Mouse (Mus musculus) right cerebral cortex, postnatal 10 days (tissue): ENCODE data around the gene Pelp1.
"Not testable (repeated sequence)": the region's sequence is repeated elsewhere in the genome, so short reads cannot be mapped to it uniquely, and the experiment has no call there.

Experiments
- DNase-seq, 2 experiments: peaks; one replicate each; pipeline ENCODE4 v3.0.0; 2021; ENCODE audit warnings: low spot score in 2 of 2

The Pelp1 gene

DNA sequence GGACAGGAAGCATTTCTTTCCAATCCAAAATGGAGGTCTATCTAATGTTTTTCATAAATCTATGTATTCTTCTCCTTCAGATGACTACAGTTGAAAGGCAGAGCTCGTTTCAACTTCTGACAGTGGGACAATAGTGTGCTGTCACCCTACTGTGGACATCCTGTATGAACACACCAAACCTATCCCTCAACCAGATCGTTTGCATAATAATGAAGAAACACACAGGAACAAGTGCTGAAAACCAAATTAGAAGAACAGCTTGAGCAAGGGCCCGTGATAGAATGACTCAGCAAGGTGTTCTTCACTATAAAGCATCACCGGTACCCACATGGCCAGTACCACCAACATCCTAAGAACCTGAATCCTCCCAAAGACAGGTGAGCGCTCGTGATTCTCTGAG, 16.8 kb upstream of the Pelp1 start:
- DNase-seq = not testable (repeated sequence)

DNA sequence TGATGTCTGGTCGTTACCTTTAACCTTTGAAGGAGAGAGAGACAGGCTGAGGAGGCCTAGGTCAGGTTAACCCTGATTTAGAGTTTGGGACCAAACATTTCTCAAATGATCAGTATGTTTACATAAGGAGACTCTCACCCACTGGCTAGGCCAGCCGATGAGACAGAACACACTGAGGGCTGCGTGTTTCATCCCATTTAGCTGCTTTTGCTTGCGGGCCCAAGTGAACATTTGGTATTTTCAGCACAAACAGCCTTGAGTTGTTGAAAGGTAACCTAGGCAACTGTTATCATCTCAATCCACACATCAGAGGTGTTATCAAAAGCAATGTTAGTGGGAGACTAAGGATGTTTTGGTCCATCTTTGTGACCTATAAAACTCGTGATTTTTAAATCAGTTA, 9.7 kb upstream of the Pelp1 start:
- no peak for DNase-seq

DNA sequence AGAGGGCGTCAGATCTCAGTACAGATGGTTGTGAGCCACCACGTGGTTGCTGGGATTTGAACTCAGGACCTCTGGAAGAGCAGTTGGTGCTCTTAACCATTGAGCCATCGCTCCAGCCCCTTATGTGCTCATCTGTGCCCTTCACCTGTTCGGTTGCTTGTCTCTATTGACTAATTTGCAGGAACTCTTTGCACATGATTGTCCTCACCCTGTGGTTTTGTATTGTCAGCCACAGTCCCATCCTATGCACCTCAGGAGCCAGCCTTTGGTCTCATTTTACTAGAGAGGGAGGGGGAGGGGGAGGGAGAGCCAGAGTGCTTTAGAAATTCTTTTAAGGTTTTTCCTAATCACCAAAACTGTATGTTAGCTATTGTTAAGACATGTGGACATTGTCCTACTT, 8.4 kb upstream of the Pelp1 start:
- no peak for DNase-seq

DNA sequence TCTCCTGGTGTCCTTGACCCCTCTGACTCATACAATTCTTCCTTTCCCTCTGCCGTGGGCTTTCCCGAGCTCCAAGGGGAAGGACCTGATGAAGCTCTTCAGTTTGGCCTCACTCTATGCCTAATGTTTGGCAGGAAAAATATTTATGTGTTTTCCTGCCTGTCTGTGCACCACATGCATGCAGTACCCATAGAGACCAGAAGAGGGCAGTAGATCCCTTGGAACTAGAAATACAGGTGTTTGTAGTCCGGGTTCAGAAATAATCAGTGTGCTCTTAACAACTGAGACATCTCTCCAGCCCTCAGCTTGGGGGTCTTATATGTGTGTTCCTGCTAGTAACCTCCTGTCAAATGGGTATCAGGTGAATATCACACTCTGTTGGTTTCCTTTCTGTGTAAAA, 4.1 kb upstream of the Pelp1 start:
- peak; percentile 69 to 82 for DNase-seq

DNA sequence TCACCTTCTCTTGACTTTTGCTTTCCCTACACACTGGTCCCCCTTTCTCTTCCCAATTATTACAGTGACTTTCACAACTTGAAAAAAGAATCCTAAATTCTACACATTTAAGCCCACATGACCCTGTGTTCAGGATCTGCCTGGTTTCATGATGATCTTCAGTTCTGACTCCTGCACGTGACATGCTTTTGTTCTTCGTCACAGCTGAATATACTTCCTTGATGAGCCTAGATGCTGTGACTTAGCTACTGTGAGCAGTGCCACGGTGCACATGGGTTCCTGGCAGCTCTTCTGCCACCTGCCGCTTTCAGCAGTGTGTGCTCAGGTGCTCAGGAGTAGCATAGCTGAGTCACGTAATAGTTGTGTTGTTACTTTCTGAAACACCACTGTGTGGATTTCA, 2.8 kb upstream of the Pelp1 start:
- no peak for DNase-seq

DNA sequence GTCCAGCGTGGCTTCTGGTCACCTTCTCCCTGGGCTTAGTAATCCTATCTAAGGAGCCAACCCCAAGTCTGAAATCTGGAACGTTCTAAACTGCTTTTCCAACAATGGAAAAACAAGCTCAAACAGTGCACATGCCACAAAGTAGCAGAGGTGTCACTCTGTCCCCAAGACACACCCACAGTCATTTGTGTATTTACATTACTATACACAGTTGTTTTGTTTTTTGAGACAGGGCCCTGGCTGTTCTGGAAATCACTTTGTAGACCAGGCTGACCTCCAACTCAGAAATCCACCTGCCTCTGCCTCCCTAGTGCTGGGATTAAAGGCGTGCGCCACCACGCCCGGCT, 439 bp upstream of the Pelp1 start:
- DNase-seq = no peak

DNA sequence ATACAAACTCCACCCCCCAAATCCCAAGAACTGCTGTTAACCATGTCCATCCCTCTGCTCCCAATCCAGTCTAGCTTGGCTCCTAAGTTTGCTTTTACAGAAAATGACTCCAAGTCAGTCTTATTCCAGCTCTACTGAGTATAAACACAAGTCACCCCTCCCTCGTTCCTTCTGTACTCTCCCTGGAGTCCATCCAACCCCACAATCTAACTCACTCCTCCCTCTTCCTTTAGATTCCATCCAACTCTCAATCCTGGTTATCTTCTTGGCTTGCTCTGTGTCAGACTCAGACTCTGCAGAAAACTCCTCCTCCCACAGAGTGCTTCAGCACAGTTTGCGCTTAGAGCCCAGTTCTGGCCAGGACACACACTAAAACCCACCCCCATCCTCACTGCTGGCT, 6.2 kb downstream of the Pelp1 start:
- no peak for DNase-seq

DNA sequence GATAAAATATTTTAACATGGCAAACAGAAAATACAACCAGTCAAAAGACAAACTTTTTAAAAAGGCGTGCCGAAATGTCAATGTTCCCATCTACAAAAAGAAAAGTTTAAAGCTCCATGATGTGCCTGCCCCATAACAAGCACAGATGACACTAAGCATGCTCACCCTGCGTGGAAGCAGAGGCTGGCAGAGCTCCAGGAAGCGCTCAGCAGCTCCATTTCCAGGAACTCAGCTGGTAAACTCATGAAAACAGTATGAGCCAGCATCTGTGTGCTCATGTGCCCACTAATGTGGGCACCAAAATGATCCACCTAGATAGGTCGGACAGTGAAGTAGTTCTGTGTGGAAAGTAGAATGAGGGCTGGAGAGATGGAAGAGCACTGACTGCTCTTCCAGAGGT, 20.4 kb downstream of the Pelp1 start:
- DNase-seq = peak in 1 of 2 experiments; percentile 40

DNA sequence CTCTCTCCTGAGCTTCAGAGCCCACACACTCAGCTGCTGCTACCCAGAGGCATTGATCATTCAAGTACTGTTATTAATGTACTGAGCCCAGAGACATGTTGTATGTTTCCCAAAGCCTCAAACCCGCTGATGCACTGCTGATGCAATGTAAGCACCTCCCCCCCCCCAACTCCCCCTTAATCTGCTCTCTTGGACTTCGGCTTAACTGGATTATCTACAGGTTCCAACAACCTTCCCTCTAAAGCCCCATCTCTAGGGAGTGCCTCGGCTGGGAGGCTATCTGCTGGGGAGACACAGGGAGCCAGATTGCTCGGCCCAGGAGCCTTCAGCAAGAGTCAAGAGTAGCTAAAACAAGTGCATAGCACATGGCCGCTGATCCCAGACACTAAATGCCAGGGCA, 22.4 kb downstream of the Pelp1 start:
- no peak for DNase-seq

DNA sequence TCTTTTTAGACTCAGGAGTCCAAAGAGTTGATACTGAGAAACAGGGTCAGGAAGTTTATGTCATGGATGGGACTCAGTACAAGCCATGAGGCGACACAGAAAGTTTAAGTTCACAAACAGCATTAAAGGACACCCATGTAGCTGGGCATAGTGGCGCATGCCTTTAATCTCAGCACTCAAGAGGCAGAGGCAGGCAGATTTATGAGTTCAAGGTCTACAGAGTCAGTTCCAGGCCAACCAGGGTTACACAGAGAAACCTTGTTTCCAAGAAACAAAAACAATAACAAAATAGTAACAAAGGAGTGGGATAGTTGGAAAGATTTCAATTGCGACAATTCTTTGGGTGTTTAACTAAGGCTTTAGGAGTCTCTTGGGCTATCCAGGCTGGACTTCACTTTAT, 25.7 kb downstream of the Pelp1 start:
- DNase-seq = no peak

DNA sequence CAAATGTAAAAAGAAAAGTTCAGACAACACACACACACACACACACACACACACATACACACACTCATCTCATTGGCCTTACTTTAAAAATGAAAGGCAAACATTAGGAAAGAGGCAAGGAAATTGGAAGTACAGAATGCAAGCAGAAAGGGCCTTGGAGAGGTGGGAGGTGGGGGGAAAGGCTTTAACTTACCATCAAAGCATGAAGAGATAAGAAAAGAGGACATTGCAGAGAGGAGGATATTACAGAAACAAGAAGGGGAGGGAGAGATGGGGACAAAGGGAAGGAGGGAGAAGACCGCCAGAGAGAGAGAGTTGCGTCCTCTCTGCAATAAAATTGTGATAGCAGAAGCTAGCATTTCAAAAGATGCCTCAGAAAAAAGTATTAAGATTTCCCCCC, 28.5 kb downstream of the Pelp1 start:
- DNase-seq = no peak

DNA sequence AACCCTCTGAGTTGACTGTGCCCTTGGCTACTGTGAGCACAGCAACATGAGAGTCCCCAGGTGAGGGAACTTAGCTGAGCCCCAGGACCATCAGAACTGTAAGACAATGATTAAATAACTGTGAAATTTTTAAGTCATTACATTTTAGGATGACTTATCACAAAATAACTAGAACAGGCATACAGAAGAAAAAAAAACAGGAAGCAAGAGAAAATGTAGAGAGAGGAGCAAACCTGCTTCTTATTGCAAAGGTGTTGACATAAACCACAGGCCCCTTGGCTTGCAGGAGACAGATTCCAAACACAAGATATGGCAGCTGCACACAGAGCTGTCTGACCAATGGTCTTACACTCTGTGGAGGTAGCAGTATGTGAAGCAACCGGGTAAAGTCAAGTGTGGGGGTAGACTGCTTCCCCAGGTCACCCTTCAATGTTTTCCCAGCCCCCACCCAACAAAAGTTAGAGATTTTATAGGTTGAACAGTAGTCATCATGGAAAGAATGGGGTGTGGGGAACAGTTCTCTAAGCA, 29.3 kb downstream of the Pelp1 start:
- DNase-seq = no peak

DNA sequence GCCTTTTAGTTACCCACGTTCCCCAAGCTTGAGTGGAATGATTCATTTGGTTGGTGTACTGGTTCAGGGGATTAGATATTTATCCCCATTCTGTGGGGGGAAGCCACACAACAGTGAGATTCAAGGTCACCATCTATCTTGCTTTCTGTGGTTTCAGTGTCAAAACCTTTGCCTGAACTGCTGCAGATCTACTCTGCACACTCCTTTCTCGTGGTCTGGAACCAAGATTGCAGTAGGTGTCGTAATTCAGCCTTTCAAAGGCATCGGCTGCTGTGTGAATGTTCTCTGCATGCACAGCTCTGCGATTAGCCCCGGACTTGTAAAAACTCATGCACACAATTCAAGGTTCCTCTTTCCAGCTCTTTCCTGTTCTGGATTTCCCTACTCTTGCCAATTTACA, 33.8 kb downstream of the Pelp1 start:
- no peak for DNase-seq

DNA sequence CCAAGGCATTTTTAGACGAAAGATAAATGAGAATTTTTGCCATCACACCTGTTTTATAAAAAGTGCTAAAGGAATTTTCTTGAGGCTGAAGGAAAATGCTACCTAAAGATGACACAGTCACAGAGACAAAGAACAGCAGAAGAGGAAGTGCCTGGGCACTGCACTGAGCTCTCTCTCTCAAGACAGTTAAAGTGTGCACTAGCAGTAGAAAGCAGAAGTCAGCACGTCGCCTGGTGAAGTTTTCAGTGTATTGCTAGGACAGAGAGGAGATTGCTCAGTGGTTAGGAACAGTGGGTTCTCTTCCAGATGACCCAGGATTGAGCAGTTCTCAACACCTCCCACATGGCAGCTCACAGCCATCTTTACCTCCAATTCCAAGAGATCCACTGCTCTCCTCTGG, 35.5 kb downstream of the Pelp1 start:
- DNase-seq = no peak

DNA sequence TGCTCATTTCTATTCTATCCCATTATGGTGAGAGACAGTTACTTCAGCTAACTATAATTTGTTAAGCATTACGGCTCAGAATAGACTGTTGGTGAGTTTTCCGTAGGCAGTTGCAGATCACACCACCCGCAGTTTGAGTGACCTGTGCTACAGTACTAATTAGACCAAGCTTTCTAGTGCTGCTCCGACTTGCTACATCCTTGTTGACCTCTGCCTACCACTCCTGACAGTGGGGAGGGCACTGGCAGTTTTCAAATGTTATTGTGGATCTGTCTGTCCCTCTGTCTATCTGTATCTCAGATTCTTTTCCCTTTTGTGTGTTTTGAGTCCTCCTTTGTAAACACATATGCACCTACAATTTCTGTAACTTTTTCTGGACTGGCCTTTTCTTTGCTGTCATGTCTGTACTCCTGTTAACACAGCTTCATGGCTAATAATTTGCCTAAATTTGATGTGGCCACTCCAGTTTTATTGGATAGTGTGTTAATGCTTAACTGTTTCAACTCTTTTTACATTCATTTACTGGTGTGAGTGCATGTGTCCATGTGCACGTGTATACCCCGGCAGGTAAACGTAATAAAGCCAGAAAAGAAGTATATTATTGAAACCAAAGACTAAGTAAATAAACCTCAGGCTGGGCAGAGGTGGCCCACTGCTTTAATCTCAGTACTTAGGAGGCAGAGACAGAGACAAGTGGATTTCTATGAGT, 36.8 kb downstream of the Pelp1 start:
- no peak for DNase-seq

DNA sequence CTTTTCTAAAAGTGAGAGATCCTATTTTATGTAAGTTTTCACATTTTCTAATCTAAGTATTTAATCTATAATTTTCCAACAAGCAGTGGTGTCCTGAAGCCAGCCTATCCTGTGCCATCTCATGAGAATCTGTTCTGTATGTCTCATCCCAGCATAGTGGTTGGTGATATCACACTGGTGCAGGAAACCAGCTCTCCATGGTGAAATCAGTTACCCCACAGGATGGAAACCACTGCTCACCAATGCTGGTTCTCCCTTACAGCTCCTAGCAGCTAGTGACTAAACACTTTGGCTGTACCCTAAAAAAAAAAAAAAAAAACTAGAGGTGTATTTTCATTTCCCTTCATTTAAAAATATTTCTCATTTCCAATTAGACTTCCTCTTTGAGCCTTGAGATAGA, 37.4 kb downstream of the Pelp1 start:
- no peak for DNase-seq

DNA sequence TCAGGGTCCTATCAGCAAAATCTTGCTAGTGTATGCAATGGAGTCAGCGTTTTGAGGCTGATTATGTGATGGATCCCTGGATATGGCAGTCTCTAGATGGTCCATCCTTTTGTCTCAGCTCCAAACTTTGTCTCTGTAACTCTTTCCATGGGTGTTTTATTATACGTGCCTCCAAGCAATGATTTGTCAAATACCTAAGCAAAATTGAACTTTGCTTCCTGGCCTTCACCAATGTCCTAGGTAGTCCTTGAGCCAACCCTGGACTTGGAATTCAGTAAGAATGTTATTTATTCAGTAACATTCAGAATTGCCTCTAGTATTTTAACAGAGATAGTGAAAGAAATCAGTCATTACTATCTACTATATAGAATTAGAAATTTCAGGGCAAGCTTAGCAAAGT, 41.2 kb downstream of the Pelp1 start:
- not testable (repeated sequence) for DNase-seq

DNA sequence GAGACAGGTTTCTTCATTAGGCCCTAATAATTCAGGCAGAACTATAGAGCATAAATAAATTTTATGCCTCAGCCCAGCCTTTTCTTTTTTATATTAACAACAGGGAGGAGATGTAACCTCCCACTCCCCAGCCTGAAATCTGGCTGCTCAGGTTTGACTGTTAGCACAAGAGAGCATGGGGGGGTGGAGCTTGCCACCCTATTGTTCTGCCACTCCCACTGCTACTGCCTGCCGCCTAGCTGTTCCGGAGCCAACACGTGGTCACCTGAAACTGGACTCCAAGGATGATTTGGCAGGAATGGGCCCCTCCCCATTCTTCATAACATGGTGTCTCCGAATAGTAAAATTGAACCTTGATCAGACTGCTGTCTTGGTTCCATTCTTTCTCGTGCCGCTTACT, 42.1 kb downstream of the Pelp1 start:
- not testable (repeated sequence) for DNase-seq

DNA sequence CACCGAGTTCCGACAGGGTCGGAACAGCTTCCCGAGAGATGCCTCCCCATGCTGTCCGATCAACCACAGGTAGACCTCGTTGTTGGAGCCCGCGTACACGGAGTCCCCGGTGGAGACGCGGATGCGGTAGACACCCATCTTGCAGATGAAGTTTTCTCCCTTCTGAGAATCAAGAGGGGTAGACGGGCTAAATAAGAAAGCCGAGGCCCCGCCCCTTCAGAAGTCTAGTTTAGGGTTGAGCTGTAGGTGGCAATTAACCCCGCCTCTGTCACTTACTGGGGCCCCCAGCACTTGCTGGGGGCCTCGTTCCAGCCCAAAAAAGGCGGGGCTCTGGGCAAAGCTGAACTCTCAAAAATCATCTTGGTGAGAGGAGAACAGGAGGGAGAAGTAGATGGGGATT, 58.0 kb downstream of the Pelp1 start, which contains the start of gene Alox15:
Gene Alox15 (minus strand): TSS at position 164 of the 400 bp plus-strand sequence.
- no peak for DNase-seq

DNA sequence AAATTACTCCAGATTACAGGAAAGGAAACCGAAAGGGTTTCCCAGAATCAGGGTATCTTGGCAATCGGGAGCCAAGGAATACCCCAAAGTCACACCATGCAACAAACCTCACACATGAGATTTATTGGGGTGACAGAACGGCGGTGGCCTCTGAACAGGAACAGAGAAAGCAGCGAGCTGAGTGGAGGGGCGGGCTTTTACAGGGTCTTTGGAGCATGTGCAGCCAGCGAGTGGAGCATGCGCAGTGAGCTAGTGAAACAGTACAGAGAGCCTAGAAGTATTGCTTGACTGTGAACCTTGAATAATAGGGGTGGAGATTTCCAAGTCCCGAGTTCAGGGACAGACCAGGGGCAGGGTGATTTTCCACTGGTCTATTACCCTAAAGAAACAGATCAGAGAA, 61.2 kb downstream of the Pelp1 start:
- no peak for DNase-seq

DNA sequence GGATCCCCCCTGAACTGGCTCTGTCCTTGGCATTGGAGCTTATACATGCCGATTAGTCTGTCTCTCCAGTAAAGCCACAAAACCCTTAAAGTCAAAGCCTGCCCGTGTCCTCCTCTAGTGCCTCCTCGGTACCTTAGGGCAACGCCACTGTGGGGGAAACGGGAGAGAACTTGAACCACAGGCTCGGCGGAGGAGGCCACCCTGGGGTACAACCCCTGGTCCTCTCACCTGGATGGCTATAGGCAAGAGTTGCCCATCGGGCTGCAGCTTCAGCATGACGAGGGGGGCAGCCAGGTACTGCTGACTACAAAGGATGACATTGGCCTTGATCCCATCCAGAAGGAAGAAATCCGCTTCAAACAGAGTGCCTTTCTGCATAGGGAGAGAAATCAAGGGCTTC, 62.0 kb downstream of the Pelp1 start:
- no peak for DNase-seq

DNA sequence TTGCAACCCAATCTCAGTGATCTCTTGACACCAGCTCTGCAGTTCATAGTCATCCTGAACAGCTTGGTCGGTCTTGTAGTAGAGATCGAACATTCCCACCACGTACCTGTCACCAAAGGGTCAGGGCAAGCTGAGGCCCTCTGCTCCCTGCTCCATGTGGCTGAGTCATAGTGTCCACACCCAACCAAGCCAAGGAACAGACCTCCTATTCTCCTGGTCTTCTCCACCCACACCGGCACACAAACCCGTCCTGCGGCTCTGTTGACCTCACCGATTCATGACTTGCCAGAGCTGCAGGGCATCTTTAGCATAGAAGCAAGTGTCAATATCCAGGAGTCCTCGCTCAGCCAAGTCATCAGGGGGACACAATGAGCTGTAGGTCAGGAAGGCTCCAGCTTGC, 64.3 kb downstream of the Pelp1 start:
- DNase-seq = no peak

DNA sequence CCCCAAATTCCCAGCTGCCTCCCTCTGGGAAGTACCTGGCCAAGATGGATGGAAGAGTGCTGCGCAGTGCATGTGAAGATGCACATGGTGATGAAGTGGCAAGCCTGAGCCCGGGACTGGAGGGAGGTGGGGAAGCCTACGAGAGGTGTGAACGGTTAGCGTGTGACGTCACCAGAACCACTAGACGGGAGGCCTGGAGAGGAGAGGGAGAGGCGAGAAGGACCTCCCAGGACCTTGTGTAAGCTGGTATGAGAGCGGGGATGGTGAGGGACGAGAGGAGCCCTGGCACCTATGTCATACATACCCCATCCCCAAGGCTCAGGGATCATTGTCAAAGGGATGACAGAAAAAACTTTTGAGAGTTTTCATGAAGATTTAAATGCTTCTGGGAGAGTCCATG, 64.8 kb downstream of the Pelp1 start:
- no peak for DNase-seq
